Mouse (Mus musculus) limb, embryonic 11.5 days (tissue): ENCODE measurements around the gene Prrt2. TPM values are rescaled to one million over a fixed set of nuclear protein-coding genes. Genes with fewer than 3 reads are reported as not detected.
A peak's percentile ranks its signal among the peaks of the same experiment; 100 is the strongest.

ENCODE experiments used
- ATAC-seq: fragments of 200-750 bp; cut with Nextera tagmentation; 2 replicates; pipeline ENCODE4 v1.8.0; 2017; ENCODE audit warnings: low read depth; ENCODE audit not compliant: insufficient number of reproducible peaks, low FRiP score, low TSS enrichment
- DNase-seq: peaks from one replicate; pipeline ENCODE4 v3.0.0-alpha.2; 2015; ENCODE audit warnings: low spot score
- H3K27ac ChIP-seq: fragments of 300-500 bp; sonication (generic); replicated peaks from 2 replicates; pipeline ENCODE4 v1.5.1; 2014; ENCODE audit warnings: low read depth, mild to moderate bottlenecking, low read length
- H3K27me3 ChIP-seq: fragments of 300-500 bp; sonication (generic); 2 replicates; pipeline ENCODE4 v1.6.1; 2014; ENCODE audit warnings: mild to moderate bottlenecking, low read length, mixed read lengths; ENCODE audit not compliant: control insufficient read depth, insufficient read depth
- H3K36me3 ChIP-seq: fragments of 300-500 bp; sonication (generic); 2 replicates; pipeline ENCODE4 v1.6.1; 2014; ENCODE audit warnings: mild to moderate bottlenecking, low read length, moderate library complexity, mixed read lengths; ENCODE audit not compliant: control insufficient read depth, insufficient read depth
- H3K4me1 ChIP-seq: fragments of 300-500 bp; sonication (generic); 2 replicates; pipeline ENCODE4 v1.6.1; 2014; ENCODE audit warnings: low read length, mixed read lengths; ENCODE audit not compliant: control insufficient read depth, insufficient read depth
- H3K4me2 ChIP-seq: fragments of 300-500 bp; sonication (generic); 2 replicates; pipeline ENCODE4 v1.6.1; 2014; ENCODE audit warnings: low read depth, mild to moderate bottlenecking, moderate library complexity; ENCODE audit not compliant: severe bottlenecking
- H3K4me3 ChIP-seq: fragments of 300-500 bp; sonication (generic); 2 replicates; pipeline ENCODE4 v1.5.1; 2014; ENCODE audit warnings: low read depth, low read length
- H3K9ac ChIP-seq: fragments of 300-500 bp; sonication (generic); 2 replicates; pipeline ENCODE4 v1.6.1; 2014; ENCODE audit warnings: mild to moderate bottlenecking, low read length
- H3K9me3 ChIP-seq: fragments of 300-500 bp; sonication (generic); 2 replicates; pipeline ENCODE4 v1.6.1; 2016; ENCODE audit warnings: low read length; ENCODE audit not compliant: control insufficient read depth
- WGBS: fragments of 180-500 bp; shearing (Covaris S2); extraction: QIAGEN DNeasy Blood & Tissue Kit; methylation state at CpG from one replicate; pipeline ENCODE4 v1.1.7; 2014; 5-methylcytosine and 5-hydroxymethylcytosine counted together
- polyA plus RNA-seq: library from polyadenylated mRNA; unstranded; fragments of >200 nt; fragmentation: Nextera tagmentation; extraction: Ambion mirVana; gene quantifications from 2 replicates; pipeline ENCODE4 v1.2.1, GENCODE M21; 2014

Gene Prrt2
- 7.7 and 9.2 TPM in 2 replicates for polyA plus RNA-seq

GRCm38 (mm10) chr7:127020901-127021562 lies at the start of gene Prrt2, which contains the start of gene Gm42742:
TSS of gene Prrt2 (minus strand) at chr7:127021211.
TSS of gene Gm42742 (minus strand) at chr7:127021097.
- H3K4me1 ChIP-seq = peaks cover 47% of the 10 kb centered on the region
- H3K27ac ChIP-seq = peak within 1 kb of the TSS; percentile 72
- 0 out of 2 replicates have a peak, but pooled peaks have one; percentile 3 for ATAC-seq
- under 1% methylated on average over 37 of the region's 37 CpGs for WGBS
- peak within 1 kb of the TSS; percentile 73 for H3K9ac ChIP-seq
- H3K4me3 ChIP-seq = peak within 1 kb of the TSS; percentile 46
- peaks cover 22% of the 10 kb centered on the region for H3K36me3 ChIP-seq
- no peaks in the 10 kb centered on the region for H3K9me3 ChIP-seq
- peak within 1 kb of the TSS; percentile 88 for H3K4me2 ChIP-seq
- DNase-seq = peak; percentile 73
- H3K27me3 ChIP-seq = no peaks in the 10 kb centered on the region

GRCm38 (mm10) chr7:127066317-127066716 lies 45.3 kb upstream of the Prrt2 start:
- Histone ChIP-seq H3K9ac (no peak overlapping the region), H3K27ac (no peak overlapping the region), H3K9me3 (no peaks in the 10 kb centered on the region), H3K4me1 (no peaks in the 10 kb centered on the region), H3K4me2 (no peak overlapping the region), H3K27me3 (no peaks in the 10 kb centered on the region), H3K36me3 (no peaks in the 10 kb centered on the region), H3K4me3 (no peak overlapping the region)
- ATAC-seq (no peak), DNase-seq (no peak)
- 84% methylated on average over 4 of the region's 4 CpGs for WGBS

DNA sequence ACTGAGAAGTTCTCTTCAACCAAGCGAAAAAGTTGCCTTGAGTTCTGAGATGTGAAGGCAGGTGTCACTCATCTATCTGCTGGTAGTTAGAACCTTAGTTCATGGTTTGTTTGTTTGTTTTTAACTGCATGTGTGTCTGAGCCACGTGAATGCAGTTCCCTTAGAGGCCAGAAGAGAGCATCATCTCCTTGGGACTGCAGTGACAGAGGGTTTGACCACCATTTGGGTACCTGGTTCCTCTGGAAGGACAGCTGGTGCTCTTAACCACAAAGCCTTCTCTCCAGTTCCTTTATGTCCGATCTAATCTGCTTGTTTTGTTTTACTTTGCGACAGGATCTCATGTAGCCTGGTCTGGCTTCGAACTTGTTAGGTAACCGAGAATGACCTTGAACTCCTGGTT lies 44.5 kb upstream of the Prrt2 start:
- Histone ChIP-seq H3K4me1 (no peaks in the 10 kb centered on the region), H3K9me3 (no peaks in the 10 kb centered on the region), H3K9ac (no peak overlapping the region), H3K36me3 (no peaks in the 10 kb centered on the region), H3K27ac (no peak overlapping the region), H3K4me3 (no peak overlapping the region), H3K4me2 (no peak overlapping the region), H3K27me3 (no peaks in the 10 kb centered on the region)
- ATAC-seq (no peak), DNase-seq (no peak)
- WGBS = 90% methylated on average over 6 of the region's 6 CpGs

GRCm38 (mm10) chr7:127055026-127055585 lies 34.1 kb upstream of the Prrt2 start:
- Histone ChIP-seq H3K4me2 (no peak overlapping the region), H3K4me1 (no peaks in the 10 kb centered on the region), H3K9ac (no peak overlapping the region), H3K27me3 (no peaks in the 10 kb centered on the region), H3K9me3 (no peaks in the 10 kb centered on the region), H3K27ac (no peak overlapping the region), H3K4me3 (no peak overlapping the region), H3K36me3 (no peaks in the 10 kb centered on the region)
- WGBS = 72% methylated on average over 5 of the region's 5 CpGs
- no peak for ATAC-seq
- DNase-seq = no peak

DNA sequence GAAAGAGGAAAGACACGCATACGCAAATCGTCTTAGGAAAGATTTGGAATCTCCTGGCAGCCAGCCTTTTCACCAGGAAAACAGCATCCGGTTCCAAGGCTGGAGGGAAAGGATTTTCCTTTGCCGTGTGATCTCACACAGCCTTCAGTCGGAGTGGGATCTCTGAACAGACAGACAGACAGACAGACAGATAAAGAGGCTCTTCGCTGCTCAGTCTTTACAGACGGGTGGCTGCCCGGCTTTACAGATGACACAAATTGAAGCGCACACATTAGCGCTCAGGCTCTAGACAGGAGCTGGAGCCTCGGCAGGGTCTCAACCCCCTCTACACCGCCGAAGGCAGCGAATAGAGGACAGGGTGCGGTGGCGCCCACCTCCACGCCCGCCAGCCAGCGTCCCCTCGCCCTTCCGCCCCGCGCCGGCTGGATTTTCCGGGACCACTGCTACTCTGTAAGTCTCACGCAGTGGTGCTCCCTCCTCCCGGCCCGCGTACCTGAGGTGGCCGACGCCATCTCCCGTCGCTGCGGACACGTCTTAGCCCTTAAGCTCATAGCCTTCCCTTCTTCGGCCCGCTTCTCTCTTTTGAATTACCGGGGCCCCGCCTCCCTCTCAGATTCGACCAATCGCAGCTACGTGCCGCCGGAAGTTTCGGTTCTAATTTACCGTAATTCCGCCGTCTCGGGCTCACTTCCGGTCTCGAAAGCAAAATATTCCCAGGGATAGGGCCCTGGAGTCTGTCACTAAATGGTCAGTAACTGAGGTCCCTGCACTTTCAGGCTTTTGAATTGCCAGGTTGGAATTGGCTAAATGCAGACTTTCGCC lies 21.1 kb upstream of the Prrt2 start, which contains the start of gene Kif22:
Kif22 (minus strand) TSS at position 621 of the 822 bp plus-strand sequence.
- Histone ChIP-seq H3K4me1 (0 out of 2 replicates have a peak, but pooled peaks cover 10% of the 10 kb centered on the region), H3K27me3 (no peaks in the 10 kb centered on the region), H3K27ac (peak within 1 kb of the TSS; percentile 50; the same call in 1 of the 2 replicates), H3K9me3 (no peaks in the 10 kb centered on the region), H3K4me2 (peak within 1 kb of the TSS; percentile 79), H3K4me3 (peak within 1 kb of the TSS; percentile 92), H3K9ac (peak within 1 kb of the TSS; percentile 84), H3K36me3 (peaks cover 3% of the 10 kb centered on the region; the same call in 1 of the 2 replicates)
- under 1% methylated on average over 53 of the region's 53 CpGs for WGBS
- peak; percentile 90 for DNase-seq
- peak; percentile 80; the same call in 1 of the 2 replicates for ATAC-seq

DNA sequence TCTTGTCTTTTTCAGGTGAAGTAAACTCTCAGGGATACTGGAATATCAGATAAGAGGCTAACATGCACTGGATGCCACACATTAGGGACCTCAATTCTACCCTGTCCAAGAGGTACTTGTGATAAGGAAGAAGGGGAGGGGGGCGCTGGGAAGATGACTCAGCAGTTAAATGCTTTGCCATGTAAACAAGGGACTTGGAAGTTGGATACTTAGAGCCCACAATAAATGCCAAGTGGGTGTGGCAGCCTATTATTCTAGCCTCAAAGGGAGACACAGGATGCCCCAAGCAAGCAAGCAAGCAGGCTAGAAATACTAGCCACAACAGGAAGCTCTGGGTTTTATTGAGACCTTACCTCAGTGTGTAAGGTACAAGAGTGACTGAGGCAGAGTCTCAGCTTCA lies 10.2 kb upstream of the Prrt2 start:
- no peak overlapping the region for H3K27ac ChIP-seq
- H3K4me2 ChIP-seq = no peak overlapping the region
- no peak overlapping the region for H3K9ac ChIP-seq
- peaks cover 7% of the 10 kb centered on the region for H3K4me1 ChIP-seq
- 75% methylated on average over 1 of the region's 1 CpGs for WGBS
- H3K9me3 ChIP-seq = no peaks in the 10 kb centered on the region
- H3K27me3 ChIP-seq = no peaks in the 10 kb centered on the region
- no peak overlapping the region for H3K4me3 ChIP-seq
- ATAC-seq = no peak
- peaks cover 40% of the 10 kb centered on the region for H3K36me3 ChIP-seq
- no peak for DNase-seq

DNA sequence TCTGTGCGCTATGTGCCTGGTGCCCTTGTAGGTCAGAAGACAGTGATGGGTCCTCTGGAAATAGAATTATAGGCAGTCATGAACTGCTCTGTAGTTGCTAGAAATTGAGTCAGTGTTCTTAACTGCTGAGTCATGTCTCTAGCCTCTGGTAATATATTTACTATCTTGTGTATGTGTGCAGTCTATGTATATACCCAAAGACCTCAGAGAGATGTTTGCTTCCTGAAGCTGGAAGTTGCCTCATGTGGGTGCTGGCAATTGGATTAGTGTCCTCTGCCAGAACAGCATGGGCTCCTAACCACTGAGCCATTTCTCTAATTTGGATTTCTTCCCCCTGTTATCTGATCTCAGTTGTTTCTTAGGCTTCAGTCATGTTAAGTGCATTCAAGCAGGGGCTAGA lies 9.2 kb upstream of the Prrt2 start:
- 100% methylated on average over 1 of the region's 1 CpGs for WGBS
- no peak for ATAC-seq

GRCm38 (mm10) chr7:127027885-127028284 lies 6.9 kb upstream of the Prrt2 start:
- DNase-seq = peak; percentile 43
- Histone ChIP-seq H3K27me3 (no peaks in the 10 kb centered on the region), H3K9ac (peak overlapping the region; percentile 64), H3K9me3 (no peaks in the 10 kb centered on the region), H3K36me3 (peaks cover 35% of the 10 kb centered on the region), H3K4me2 (peak overlapping the region; percentile 52), H3K27ac (peak overlapping the region; percentile 98), H3K4me1 (peaks cover 23% of the 10 kb centered on the region), H3K4me3 (peak overlapping the region; percentile 97)
- no peak for ATAC-seq
- 74% methylated on average over 8 of the region's 8 CpGs for WGBS

More for the DNA sequence above, 9.2 kb upstream of the Prrt2 start:
- Histone ChIP-seq H3K4me1 (peaks cover 7% of the 10 kb centered on the region), H3K4me3 (no peak overlapping the region), H3K9ac (no peak overlapping the region), H3K4me2 (no peak overlapping the region), H3K36me3 (peaks cover 37% of the 10 kb centered on the region), H3K27me3 (no peaks in the 10 kb centered on the region), H3K27ac (no peak overlapping the region), H3K9me3 (no peaks in the 10 kb centered on the region)
- DNase-seq = no peak
